Mouse (Mus musculus) small intestine, adult 2 months (tissue): ENCODE measurements at regions not wholly inside any gene's neighbourhood (a gene's known extent, or its start where the extent isn't known, plus 50 kb on each side); places are given as distances from the start of the nearest gene placed in this dataset.

ENCODE experiments used
- CTCF ChIP-seq: fragments of 200-500 bp; IDR thresholded peaks from 2 replicates; pipeline ENCODE4 v1.5.1; 2012; ENCODE audit warnings: low read depth, mild to moderate bottlenecking, control low read depth, inconsistent platforms, low read length, moderate library complexity, mixed read lengths; ENCODE audit not compliant: insufficient replicate concordance, insufficient read length; ENCODE audit errors: extremely low read depth
- POLR2A ChIP-seq: fragments of 200-500 bp; IDR thresholded peaks from 2 replicates; pipeline ENCODE4 v1.6.1; 2012; ENCODE audit warnings: low read depth, mild to moderate bottlenecking, control low read depth, inconsistent platforms, low read length, moderate library complexity

DNA sequence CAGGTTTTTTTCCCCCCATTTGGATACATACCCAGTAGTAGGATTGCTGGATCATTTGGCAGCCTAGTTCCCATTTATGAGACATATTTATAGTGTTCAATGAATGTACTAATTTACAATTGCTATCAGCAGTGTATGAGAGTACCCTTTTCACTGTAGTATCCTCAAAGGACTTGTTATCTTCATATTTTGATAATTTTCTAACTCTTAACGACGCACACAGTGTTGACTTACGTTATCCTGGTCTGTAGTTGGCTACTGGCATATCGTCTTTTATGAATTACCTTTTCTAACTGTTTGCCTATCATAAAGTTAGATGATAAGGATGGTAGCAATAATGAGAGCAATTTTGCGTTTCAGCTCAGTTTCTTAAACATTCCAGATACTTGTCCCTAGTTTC is 186.8 kb downstream of the Foxo1 start:
- TF ChIP-seq POLR2A (no peak), CTCF (no peak)
